Mouse (Mus musculus) cerebellum, adult 2 months (tissue): ENCODE data around the gene Klhl22. TPM values are rescaled to one million over a fixed set of nuclear protein-coding genes. Genes with fewer than 3 reads are reported as not detected.

ENCODE experiments used
- DNase-seq, 2 experiments: peaks; one replicate each; pipeline ENCODE4 v3.0.0; 2021
- H3K27ac ChIP-seq: fragments of 200-500 bp; 2 replicates; pipeline ENCODE4 v1.5.1; 2012; ENCODE audit warnings: low read length, control low read depth, inconsistent platforms; ENCODE audit not compliant: insufficient read depth
- H3K27me3 ChIP-seq: fragments of 200-500 bp; 2 replicates; pipeline ENCODE4 v1.6.1; 2012; ENCODE audit warnings: inconsistent platforms, mild to moderate bottlenecking, low read length, moderate library complexity; ENCODE audit not compliant: control insufficient read depth, insufficient read depth
- H3K4me1 ChIP-seq: fragments of 200-500 bp; 2 replicates; pipeline ENCODE4 v1.6.1; 2011; ENCODE audit warnings: low read length; ENCODE audit not compliant: control insufficient read depth, insufficient read depth
- H3K4me3 ChIP-seq: fragments of 200-500 bp; replicated peaks from 2 replicates; pipeline ENCODE3; 2011; ENCODE audit warnings: mild to moderate bottlenecking, low read depth, low read length, control low read depth; ENCODE audit not compliant: insufficient read depth
- CTCF ChIP-seq: fragments of 200-500 bp; IDR thresholded peaks from 2 replicates; pipeline ENCODE4 v1.5.1; 2011; ENCODE audit warnings: low read depth, mild to moderate bottlenecking, control low read depth, low read length, moderate library complexity, borderline replicate concordance; ENCODE audit not compliant: insufficient read depth
- POLR2A ChIP-seq: fragments of 200-500 bp; IDR thresholded peaks from 2 replicates; pipeline ENCODE4 v1.6.1; 2011; ENCODE audit warnings: low read length, control low read depth, borderline replicate concordance; ENCODE audit not compliant: insufficient read depth
- WGBS: fragments of 180-500 bp; shearing (Covaris S2); methylation state at CpG from one replicate; pipeline ENCODE4 v1.1.7; 2018; 5-methylcytosine and 5-hydroxymethylcytosine counted together
- polyA plus RNA-seq: library from polyadenylated mRNA; depleted of rRNA; stranded (reverse); fragments of >200 nt; gene quantifications from 2 replicates; pipeline ENCODE4 v1.2.3, GENCODE M21; 2012; rRNA removed

Gene Klhl22
- 101 and 106 TPM in 2 replicates for polyA plus RNA-seq

- Histone ChIP-seq H3K4me3 (peak within 1 kb of the TSS; percentile 72), H3K4me1 (peaks cover 11% of the 10 kb centered on the region), H3K27ac (peak within 1 kb of the TSS; percentile 88), H3K27me3 (no peaks in the 10 kb centered on the region)
- TF ChIP-seq CTCF: no peak
- TF ChIP-seq POLR2A: peak; percentile 93
- DNase-seq: peak; percentile 91 to 93
- WGBS: under 1% methylated on average over 28 of the region's 28 CpGs
Measured at GRCm38 (mm10) chr16:17759344-17759773, at the start of gene Klhl22. Klhl22 (plus strand) TSS chr16:17759618.

- 85% methylated on average over 1 of the region's 1 CpGs for WGBS
- no peak for TF ChIP-seq CTCF
- TF ChIP-seq POLR2A: no peak
- H3K4me3 ChIP-seq: no peak overlapping the region
- no peak for DNase-seq
- no peaks in the 10 kb centered on the region for H3K27me3 ChIP-seq
- H3K4me1 ChIP-seq: peaks cover 11% of the 10 kb centered on the region
- H3K27ac ChIP-seq: no peak overlapping the region
Measured at GRCm38 (mm10) chr16:17717791-17718190, 41.6 kb upstream of the Klhl22 start.

GRCm38 (mm10) chr16:17721114-17721808, 38.2 kb upstream of the Klhl22 start:
- DNase-seq: no peak
- H3K4me3 ChIP-seq: peak overlapping the region; percentile 99
- H3K27ac ChIP-seq: no peak overlapping the region
- TF ChIP-seq CTCF (no peak), POLR2A (no peak)
- H3K4me1 ChIP-seq: peaks cover 6% of the 10 kb centered on the region
- H3K27me3 ChIP-seq: no peaks in the 10 kb centered on the region
- 52% methylated on average over 9 of the region's 9 CpGs for WGBS

- Histone ChIP-seq H3K4me3 (peak overlapping the region; percentile 99), H3K27me3 (no peaks in the 10 kb centered on the region), H3K4me1 (peaks cover 6% of the 10 kb centered on the region), H3K27ac (0 out of 2 replicates have a peak overlapping the region, but pooled peaks have one; percentile 19)
- TF ChIP-seq POLR2A (no peak), CTCF (no peak)
- DNase-seq: peak; percentile 17 to 18
- under 1% methylated on average over 10 of the region's 10 CpGs for WGBS
Measured at GRCm38 (mm10) chr16:17721822-17722460, 37.5 kb upstream of the Klhl22 start.

GRCm38 (mm10) chr16:17722461-17723324, 36.7 kb upstream of the Klhl22 start:
- peaks cover 3% of the 10 kb centered on the region; the same call in 1 of the 2 replicates for H3K4me1 ChIP-seq
- H3K27me3 ChIP-seq: no peaks in the 10 kb centered on the region
- peak overlapping the region; percentile 85 for H3K27ac ChIP-seq
- 2% methylated on average over 44 of the region's 44 CpGs for WGBS
- peak overlapping the region; percentile 99 for H3K4me3 ChIP-seq
- TF ChIP-seq POLR2A (peak; percentile 66; the same call in 1 of the 2 replicates), CTCF (no peak)
- DNase-seq: peak; percentile 90 to 91

GRCm38 (mm10) chr16:17723325-17723626, 36.1 kb upstream of the Klhl22 start:
- Histone ChIP-seq H3K4me1 (peaks cover 3% of the 10 kb centered on the region; the same call in 1 of the 2 replicates), H3K27ac (no peak overlapping the region), H3K27me3 (no peaks in the 10 kb centered on the region), H3K4me3 (peak overlapping the region; percentile 99)
- WGBS: 94% methylated on average over 1 of the region's 1 CpGs
- no peak for DNase-seq
- TF ChIP-seq CTCF (no peak), POLR2A (no peak)

- no peak overlapping the region for H3K4me3 ChIP-seq
- no peak for DNase-seq
- no peaks in the 10 kb centered on the region for H3K27me3 ChIP-seq
- no peak overlapping the region for H3K27ac ChIP-seq
- WGBS: 98% methylated on average over 3 of the region's 3 CpGs
- peaks cover 3% of the 10 kb centered on the region; the same call in 1 of the 2 replicates for H3K4me1 ChIP-seq
- TF ChIP-seq POLR2A (no peak), CTCF (no peak)
Measured at GRCm38 (mm10) chr16:17724448-17724847, 35.0 kb upstream of the Klhl22 start.

GRCm38 (mm10) chr16:17727179-17727861, 32.1 kb upstream of the Klhl22 start:
- DNase-seq: peak in 1 of 2 experiments; percentile 22
- Histone ChIP-seq H3K4me1 (no peaks in the 10 kb centered on the region), H3K4me3 (no peak overlapping the region), H3K27me3 (no peaks in the 10 kb centered on the region), H3K27ac (no peak overlapping the region)
- WGBS: 19% methylated on average over 5 of the region's 5 CpGs
- TF ChIP-seq CTCF (peak; percentile 27; the same call in 1 of the 2 replicates), POLR2A (no peak)
